ENCODE assay signal across 9 mouse cellular contexts in the genomic region with DNA sequence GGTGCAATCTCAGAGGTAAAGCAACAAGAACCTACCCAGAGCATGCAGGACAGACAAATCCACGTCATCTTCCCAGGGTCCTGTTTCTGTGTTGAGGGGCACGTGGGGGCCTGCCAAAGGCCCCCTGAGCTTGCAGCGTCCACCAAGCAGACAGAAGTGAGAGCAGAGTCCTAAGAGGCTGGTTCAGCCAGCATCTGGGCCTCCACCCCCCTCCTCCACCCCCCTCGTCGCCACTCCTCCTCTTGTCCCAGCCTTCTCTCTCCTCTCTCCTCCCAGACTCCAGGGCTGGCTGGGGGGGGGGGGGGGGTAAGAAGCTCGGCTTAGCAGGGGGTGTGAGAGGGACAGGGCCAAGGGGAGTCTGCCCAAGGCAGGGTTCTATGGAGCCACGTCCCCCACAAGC. TPM values are rescaled to one million over a fixed set of nuclear protein-coding genes. Genes with fewer than 3 reads are reported as not detected.
DNase-seq lines count a peak whose midpoint lies in the region; ATAC-seq and TF ChIP-seq lines count a peak whose summit lies in the region.
"Had no signal": no experiment of that assay in that cellular context is flagged by ENCODE, and none has a peak within 500 bp of the region (broad histone marks: within the 10 kb centered on the region; RNA-seq: fewer than 3 reads in every experiment).

No protein-coding gene starts in this region.

- 0 out of 2 replicates have a peak overlapping the region, but pooled peaks have one; percentile 15 for H3K4me2 ChIP-seq in hindbrain, embryonic 11.5 days (replicated peaks; ENCODE audit: low read depth, low read length)
- 0 out of 2 replicates have a peak overlapping the region, but pooled peaks have one; percentile 24 for H3K4me2 ChIP-seq in liver, embryonic 13.5 days

- H3K27ac ChIP-seq in kidney, adult 2 months (ENCODE audit: insufficient read depth, low read depth, low read length): peak overlapping the region; percentile 61
- peak overlapping the region; percentile 37; the same call in 1 of the 2 replicates for H3K27ac ChIP-seq in brown adipose tissue, adult 24 weeks (replicated peaks; ENCODE audit: low read depth, low read length)
- peak overlapping the region; percentile 58 for H3K27ac ChIP-seq in hindbrain, embryonic 11.5 days (ENCODE audit: low read depth, low read length)
- 0 out of 2 replicates have a peak overlapping the region, but pooled peaks have one; percentile 12 for H3K27ac ChIP-seq in liver, embryonic 13.5 days
- H3K27ac ChIP-seq: liver, embryonic 14.5 days had no signal

- peaks cover 27% of the 10 kb centered on the region for H3K4me1 ChIP-seq in kidney, adult 2 months (ENCODE audit: control insufficient read depth, insufficient read depth, low read length)
- H3K4me1 ChIP-seq in brown adipose tissue, adult 24 weeks (ENCODE audit: control insufficient read depth, insufficient read depth, insufficient read length, low read length): peaks cover 27% of the 10 kb centered on the region
- H3K4me1 ChIP-seq in hindbrain, embryonic 11.5 days (replicated peaks; ENCODE audit: control insufficient read depth, insufficient read depth, low read length): peaks cover 9% of the 10 kb centered on the region; the same call in 1 of the 2 replicates
- H3K4me1 ChIP-seq in liver, embryonic 13.5 days (replicated peaks): no peaks in the 10 kb centered on the region

- no peak for TF ChIP-seq CTCF in kidney, adult 2 months (conservative IDR thresholded peaks at IDR 0.05; ENCODE audit: insufficient read depth, insufficient read length, low read depth, low read length)

- peak; percentile 45; the same call in 1 of the 2 replicates for ATAC-seq in hindbrain, embryonic 11.5 days (ENCODE audit: low FRiP score)
- no peak for ATAC-seq in liver, embryonic 13.5 days (ENCODE audit: low read depth)
- ATAC-seq in monocyte, adult 5-6 weeks (replicated peaks; ENCODE audit: insufficient number of reproducible peaks, low FRiP score, low TSS enrichment, poor library complexity, severe bottlenecking): no peak

- no peaks in the 10 kb centered on the region for H3K36me3 ChIP-seq in kidney, adult 2 months (ENCODE audit: control insufficient read depth, insufficient read depth, low read length)
- no peaks in the 10 kb centered on the region for H3K36me3 ChIP-seq in hindbrain, embryonic 11.5 days (ENCODE audit: control insufficient read depth, insufficient read depth, low read length)
- no peaks in the 10 kb centered on the region for H3K36me3 ChIP-seq in liver, embryonic 13.5 days

- peak; percentile 46 for DNase-seq in kidney, adult 2 months
- DNase-seq in kidney, adult 9 months: no peak
- peak; percentile 39 for DNase-seq in hindbrain, embryonic 11.5 days (ENCODE audit: low spot score)
- no peak for DNase-seq in liver, embryonic 13.5 days
- no peak for DNase-seq in left cerebral cortex, postnatal 14 days (ENCODE audit: low spot score in 2 of 2)
- no peak for DNase-seq in layer of hippocampus, adult 11-12 months (ENCODE audit: low spot score)

- peak overlapping the region; percentile 54 for H3K4me3 ChIP-seq in kidney, adult 2 months (ENCODE audit: insufficient read depth, low read depth, low read length)
- 0 out of 2 replicates have a peak overlapping the region, but pooled peaks have one; percentile 29 for H3K4me3 ChIP-seq in brown adipose tissue, adult 24 weeks (ENCODE audit: insufficient read depth, low read depth, low read length)
- H3K4me3 ChIP-seq in hindbrain, embryonic 11.5 days (ENCODE audit: low read depth, low read length): no peak overlapping the region
- peak overlapping the region; percentile 10; the same call in 1 of the 2 replicates for H3K4me3 ChIP-seq in liver, embryonic 13.5 days (replicated peaks)

- H3K9me3 ChIP-seq in hindbrain, embryonic 11.5 days (ENCODE audit: control insufficient read depth, low read length): no peaks in the 10 kb centered on the region
- no peaks in the 10 kb centered on the region for H3K9me3 ChIP-seq in liver, embryonic 13.5 days (replicated peaks)

- TF ChIP-seq POLR2A in kidney, adult 2 months (IDR thresholded peaks at IDR 0.05; ENCODE audit: low read depth, low read length): no peak

- H3K27me3 ChIP-seq in kidney, adult 2 months (replicated peaks; ENCODE audit: control insufficient read depth, insufficient read depth, low read length): no peaks in the 10 kb centered on the region
- peaks cover 3% of the 10 kb centered on the region; the same call in 1 of the 2 replicates for H3K27me3 ChIP-seq in hindbrain, embryonic 11.5 days (ENCODE audit: control insufficient read depth, insufficient read depth, low read length)
- peaks cover 41% of the 10 kb centered on the region for H3K27me3 ChIP-seq in liver, embryonic 13.5 days

- H3K9ac ChIP-seq in hindbrain, embryonic 11.5 days (ENCODE audit: low read depth, low read length): peak overlapping the region; percentile 3; the same call in 1 of the 2 replicates
- H3K9ac ChIP-seq in liver, embryonic 13.5 days: no peak overlapping the region
- H3K9ac ChIP-seq: liver, embryonic 14.5 days had no signal

- intact Hi-C loops in left cerebral cortex, postnatal 14 days (cut with DNase I): no loop called here

- WGBS in kidney, adult 2 months: 44% methylated on average over 7 of the region's 7 CpGs
- 18% methylated on average over 5 of the region's 7 CpGs for WGBS in hindbrain, embryonic 11.5 days
- WGBS in liver, embryonic 13.5 days (ENCODE audit: insufficient replicate concordance): 36% methylated on average over 7 of the region's 7 CpGs

RNA-seq across cellular contexts. Expression of a gene that starts 33.1 kb away (rescaled TPM):
- polyA plus RNA-seq in kidney, adult 2 months (2012; rRNA removed): 400 and 465 TPM in 2 replicates
- polyA plus RNA-seq in brown adipose tissue, adult 24 weeks (2012; ENCODE audit: insufficient read depth, insufficient read length, missing spikeins): 237 and 280 TPM in 2 replicates
- 16.1 and 17.3 TPM in 2 replicates for polyA plus RNA-seq in hindbrain, embryonic 11.5 days (2014; fragmentation: Nextera tagmentation; extraction: Ambion mirVana)
- 11.3 and 11.7 TPM in 2 replicates for polyA plus RNA-seq in liver, embryonic 13.5 days (2015; fragmentation: Nextera tagmentation; extraction: Ambion mirVana)
- total RNA-seq in monocyte, adult 5-6 weeks (2017): 1.9 to 2.9 TPM (median 2.0 TPM) in 3 replicates
- 10 to 100 TPM; 30.2 to 39.1 TPM for total RNA-seq in left cerebral cortex, postnatal 14 days (2021)

RNA-seq across cellular contexts. Expression of a gene that starts 34.2 kb away (rescaled TPM):
- polyA plus RNA-seq in kidney, adult 2 months (2012; rRNA removed): 2.4 and 3.3 TPM in 2 replicates
- polyA plus RNA-seq in brown adipose tissue, adult 24 weeks (2012; ENCODE audit: insufficient read depth, insufficient read length, missing spikeins): 1.8 and 2.1 TPM in 2 replicates
- polyA plus RNA-seq in hindbrain, embryonic 11.5 days (2014; fragmentation: Nextera tagmentation; extraction: Ambion mirVana): 0.56 and 0.66 TPM in 2 replicates
- 0.10 TPM in 2 replicates for polyA plus RNA-seq in liver, embryonic 13.5 days (2015; fragmentation: Nextera tagmentation; extraction: Ambion mirVana)
- total RNA-seq in monocyte, adult 5-6 weeks (2017): 2.6 TPM in 1 of 3 replicates, not detected in the others
- under 1 TPM in 1 of 2 experiments, not detected in 1; 0.17 TPM for total RNA-seq in left cerebral cortex, postnatal 14 days (2021)

Comparison
In these comparisons a context has a peak if more than half of its experiments do, and no peak if none do; other contexts are left out.
1. DNase-seq: peak in kidney, adult 2 months (single experiment) and hindbrain, embryonic 11.5 days (single experiment); none in kidney, adult 9 months (single experiment), liver, embryonic 13.5 days (single experiment), left cerebral cortex, postnatal 14 days (0 of 2) and layer of hippocampus, adult 11-12 months (single experiment).
2. RNA of a gene that starts 33.1 kb away (polyA plus RNA-seq): 400 to 465 TPM in kidney, adult 2 months and 237 to 280 TPM in brown adipose tissue, adult 24 weeks; 16.1 to 17.3 TPM in hindbrain, embryonic 11.5 days and 11.3 to 11.7 TPM in liver, embryonic 13.5 days; every median in the first group is over 10 times any median in the second.
3. Peak in every context shown above with its lines, with median percentiles within 50 percentile points of each other: H3K27ac ChIP-seq.